Mouse (Mus musculus) stomach, embryonic 16.5 days (tissue): ENCODE data around the gene Edn2. TPM values are rescaled to one million over a fixed set of nuclear protein-coding genes. Genes with fewer than 3 reads are reported as not detected.

ENCODE experiments used
- ATAC-seq: fragments of 200-750 bp; cut with Nextera tagmentation; 2 replicates; pipeline ENCODE4 v1.8.0; 2017; ENCODE audit warnings: moderate number of reproducible peaks, moderate TSS enrichment; ENCODE audit not compliant: insufficient read depth, low FRiP score
- H3K27ac ChIP-seq: fragments of 300-500 bp; sonication (generic); 2 replicates; pipeline ENCODE4 v1.5.1; 2014; ENCODE audit warnings: low read length
- H3K27me3 ChIP-seq: fragments of 300-500 bp; sonication (generic); 2 replicates; pipeline ENCODE4 v1.6.1; 2014; ENCODE audit warnings: low read length, control low read depth, mixed read lengths; ENCODE audit not compliant: control insufficient read depth, insufficient read depth
- H3K36me3 ChIP-seq: fragments of 300-500 bp; sonication (generic); 2 replicates; pipeline ENCODE4 v1.6.1; 2014; ENCODE audit warnings: low read length; ENCODE audit not compliant: control insufficient read depth, insufficient read depth
- H3K4me1 ChIP-seq: fragments of 300-500 bp; sonication (generic); 2 replicates; pipeline ENCODE4 v1.6.1; 2014; ENCODE audit warnings: low read length, control low read depth, mixed read lengths; ENCODE audit not compliant: control insufficient read depth, insufficient read depth
- H3K4me2 ChIP-seq: fragments of 300-500 bp; sonication (generic); 2 replicates; pipeline ENCODE4 v1.6.1; 2014; ENCODE audit warnings: low read depth, low read length, mixed read lengths
- H3K4me3 ChIP-seq: fragments of 300-500 bp; sonication (generic); replicated peaks from 2 replicates; pipeline ENCODE4 v1.5.1; 2014; ENCODE audit warnings: mild to moderate bottlenecking, low read length
- H3K9ac ChIP-seq: fragments of 300-500 bp; sonication (generic); 2 replicates; pipeline ENCODE4 v1.6.1; 2014; ENCODE audit warnings: low read length
- H3K9me3 ChIP-seq: fragments of 300-500 bp; sonication (generic); replicated peaks from 2 replicates; pipeline ENCODE4 v1.6.1; 2016; ENCODE audit warnings: low read length, control low read depth; ENCODE audit not compliant: control insufficient read depth
- WGBS: fragments of 180-500 bp; shearing (Covaris S2); extraction: QIAGEN DNeasy Blood & Tissue Kit; methylation state at CpG from one replicate; pipeline ENCODE4 v1.1.7; 2014; 5-methylcytosine and 5-hydroxymethylcytosine counted together
- polyA plus RNA-seq: library from polyadenylated mRNA; unstranded; fragments of >200 nt; fragmentation: Nextera tagmentation; extraction: Ambion mirVana; gene quantifications from 2 replicates; pipeline ENCODE4 v1.2.1, GENCODE M21; 2015

Edn2 gene
- polyA plus RNA-seq, 1 experiment from 2014 or later: 4.0 TPM

DNA sequence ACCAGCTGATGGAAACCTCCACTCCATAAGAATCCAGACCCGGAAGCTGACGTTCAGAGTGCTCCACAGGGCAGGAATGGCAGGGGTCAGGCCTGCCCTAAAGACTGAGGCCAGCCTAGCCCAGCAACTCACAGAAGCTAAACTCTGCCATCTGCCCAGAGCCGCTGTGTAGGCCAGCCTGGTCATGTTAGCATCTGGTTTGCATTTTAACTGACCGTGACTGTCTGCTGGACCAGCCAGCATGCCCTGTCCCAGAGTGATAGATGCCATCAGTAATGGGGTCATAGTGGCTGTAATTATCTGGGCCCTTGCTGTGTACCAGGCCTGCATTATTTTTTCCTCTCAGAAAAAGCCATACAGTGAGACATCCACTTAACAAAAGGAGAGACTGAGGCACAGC lies 30.1 kb upstream of the Edn2 start:
- no peaks in the 10 kb centered on the region for H3K36me3 ChIP-seq

DNA sequence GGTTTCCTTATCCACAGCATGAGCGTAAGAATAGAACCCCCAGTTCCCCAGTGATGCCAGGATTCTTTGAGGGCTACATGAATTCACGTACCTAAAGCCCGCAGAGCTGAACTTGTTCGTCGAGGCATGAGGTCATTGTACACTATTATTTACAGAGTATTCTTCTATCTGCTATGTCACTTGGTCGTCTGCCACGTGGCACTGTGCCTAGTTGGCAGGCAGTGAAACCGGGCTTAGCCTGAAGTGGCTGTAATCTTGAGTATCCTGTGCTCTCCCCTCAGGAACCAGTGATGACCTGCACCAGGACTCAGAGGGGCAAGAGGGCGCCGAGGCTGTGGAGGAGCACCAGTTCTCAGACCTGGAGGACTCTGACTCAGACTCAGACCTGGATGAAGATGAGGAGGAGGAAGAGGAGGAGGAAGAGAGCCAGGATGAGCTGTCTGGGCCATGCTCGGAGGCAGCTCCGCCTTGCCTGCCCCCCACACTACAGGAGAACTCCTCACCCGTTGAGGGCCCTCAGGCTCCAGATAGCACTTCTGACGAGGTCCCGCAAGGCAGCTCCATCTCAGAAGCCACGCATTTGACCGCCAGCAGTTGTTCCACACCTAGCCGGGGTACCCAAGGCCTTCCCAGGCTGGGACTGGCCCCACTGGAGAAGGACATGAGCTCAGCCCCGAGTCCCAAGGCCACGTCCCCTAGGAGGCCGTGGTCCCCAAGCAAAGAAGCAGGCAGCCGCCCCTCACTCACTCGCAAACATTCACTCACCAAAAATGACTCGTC lies 29.4 kb upstream of the Edn2 start:
- Histone ChIP-seq H3K36me3 (no peaks in the 10 kb centered on the region), H3K9ac (no peak overlapping the region), H3K27me3 (no peaks in the 10 kb centered on the region), H3K4me3 (no peak overlapping the region), H3K4me2 (no peak overlapping the region), H3K4me1 (0 out of 2 replicates have a peak, but pooled peaks cover 3% of the 10 kb centered on the region), H3K9me3 (no peaks in the 10 kb centered on the region), H3K27ac (no peak overlapping the region)
- WGBS: 70% methylated on average over 24 of the region's 24 CpGs
- ATAC-seq: no peak

More for the DNA sequence above, 30.1 kb upstream of the Edn2 start:
- no peaks in the 10 kb centered on the region for H3K9me3 ChIP-seq
- 0 out of 2 replicates have a peak, but pooled peaks cover 3% of the 10 kb centered on the region for H3K4me1 ChIP-seq
- 71% methylated on average over 4 of the region's 4 CpGs for WGBS
- H3K4me3 ChIP-seq: no peak overlapping the region
- ATAC-seq: no peak
- H3K27ac ChIP-seq: no peak overlapping the region
- H3K27me3 ChIP-seq: no peaks in the 10 kb centered on the region
- no peak overlapping the region for H3K9ac ChIP-seq
- H3K4me2 ChIP-seq: no peak overlapping the region

DNA sequence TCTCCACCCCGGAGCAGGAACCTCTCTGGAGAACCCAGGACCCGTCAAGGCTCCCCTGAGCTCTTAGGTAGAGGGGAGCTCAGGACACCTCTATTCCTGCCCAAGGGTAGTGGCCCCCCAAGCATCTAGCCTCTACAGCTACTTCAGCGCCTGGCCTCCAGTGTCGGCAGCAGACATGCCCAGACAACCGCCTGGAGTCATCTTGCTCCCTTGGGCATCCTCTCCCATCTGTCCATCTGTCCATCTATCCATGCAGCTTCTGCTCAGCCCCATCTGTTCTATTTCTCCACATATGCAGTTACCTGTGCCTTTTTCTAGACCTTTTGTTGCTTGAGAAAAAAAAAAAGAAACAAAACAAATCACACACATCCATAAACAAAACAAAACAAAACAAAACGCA lies 26.8 kb upstream of the Edn2 start:
- whole genome bisulfite sequencing: 80% methylated on average over 6 of the region's 6 CpGs
- H3K4me2 ChIP-seq: no peak overlapping the region
- no peaks in the 10 kb centered on the region for H3K27me3 ChIP-seq
- H3K9me3 ChIP-seq: no peaks in the 10 kb centered on the region
- no peak for ATAC-seq
- no peak overlapping the region for H3K4me3 ChIP-seq
- H3K36me3 ChIP-seq: no peaks in the 10 kb centered on the region
- 0 out of 2 replicates have a peak, but pooled peaks cover 3% of the 10 kb centered on the region for H3K4me1 ChIP-seq
- no peak overlapping the region for H3K27ac ChIP-seq
- no peak overlapping the region for H3K9ac ChIP-seq

DNA sequence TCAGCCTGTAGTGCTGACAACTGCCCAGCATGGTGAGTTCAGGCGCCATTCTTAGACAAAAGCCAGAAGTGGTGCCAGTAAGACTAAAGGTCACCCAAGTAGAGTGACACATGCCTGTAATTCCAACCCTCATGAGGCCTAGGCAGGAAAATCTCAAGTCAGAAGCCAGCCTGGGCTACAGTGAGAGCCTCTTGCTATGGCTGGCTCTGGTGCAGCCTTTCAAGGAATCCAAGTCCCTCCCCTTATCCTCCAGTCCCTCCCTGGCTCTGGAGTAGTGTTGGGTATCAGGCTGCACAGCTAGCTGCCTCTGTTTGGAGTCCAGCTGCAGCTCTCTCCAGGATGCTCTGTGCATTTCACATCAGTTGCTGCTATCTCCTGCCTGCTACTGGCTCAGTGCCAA lies 19.2 kb upstream of the Edn2 start:
- Histone ChIP-seq H3K36me3 (no peaks in the 10 kb centered on the region), H3K27ac (no peak overlapping the region), H3K9ac (no peak overlapping the region), H3K4me2 (no peak overlapping the region), H3K4me3 (no peak overlapping the region), H3K27me3 (no peaks in the 10 kb centered on the region), H3K9me3 (no peaks in the 10 kb centered on the region), H3K4me1 (peaks cover 7% of the 10 kb centered on the region; the same call in 1 of the 2 replicates)
- 77% methylated on average over 1 of the region's 1 CpGs for WGBS
- ATAC-seq: no peak

GRCm38 (mm10) chr4:120142905-120143304 lies 18.1 kb upstream of the Edn2 start:
- H3K36me3 ChIP-seq: no peaks in the 10 kb centered on the region
- H3K27ac ChIP-seq: no peak overlapping the region
- H3K4me3 ChIP-seq: no peak overlapping the region
- ATAC-seq: no peak
- no peak overlapping the region for H3K4me2 ChIP-seq
- no peak overlapping the region for H3K9ac ChIP-seq
- peaks cover 7% of the 10 kb centered on the region; the same call in 1 of the 2 replicates for H3K4me1 ChIP-seq
- WGBS: 83% methylated on average over 9 of the region's 9 CpGs
- no peaks in the 10 kb centered on the region for H3K9me3 ChIP-seq
- H3K27me3 ChIP-seq: no peaks in the 10 kb centered on the region; the same call in 1 of the 2 replicates

DNA sequence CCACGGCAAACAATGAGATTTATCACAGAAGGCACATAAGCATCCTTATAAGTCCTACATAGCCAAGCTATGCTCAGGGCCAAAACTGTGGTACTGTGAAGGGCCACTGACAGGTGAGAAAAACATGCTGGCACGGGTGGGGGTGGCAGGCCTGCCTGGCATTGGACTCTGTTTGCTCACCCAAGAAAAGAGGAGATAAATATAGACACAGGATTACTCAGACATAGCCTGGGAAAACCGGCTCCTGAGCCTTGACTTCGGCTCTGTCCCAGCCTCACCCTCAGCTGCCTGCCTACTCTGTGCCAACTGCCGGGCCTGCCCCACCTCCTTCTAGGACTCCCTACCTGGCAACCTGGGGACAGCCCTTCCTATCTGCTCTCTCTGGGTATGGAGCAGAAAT lies 16.7 kb upstream of the Edn2 start:
- 51% methylated on average over 5 of the region's 5 CpGs for WGBS
- H3K4me2 ChIP-seq: no peak overlapping the region
- H3K4me1 ChIP-seq: peaks cover 19% of the 10 kb centered on the region
- H3K4me3 ChIP-seq: no peak overlapping the region
- no peaks in the 10 kb centered on the region for H3K9me3 ChIP-seq
- no peak overlapping the region for H3K9ac ChIP-seq
- no peak overlapping the region for H3K27ac ChIP-seq
- no peaks in the 10 kb centered on the region for H3K36me3 ChIP-seq
- ATAC-seq: peak; percentile 38
- H3K27me3 ChIP-seq: no peaks in the 10 kb centered on the region; the same call in 1 of the 2 replicates

DNA sequence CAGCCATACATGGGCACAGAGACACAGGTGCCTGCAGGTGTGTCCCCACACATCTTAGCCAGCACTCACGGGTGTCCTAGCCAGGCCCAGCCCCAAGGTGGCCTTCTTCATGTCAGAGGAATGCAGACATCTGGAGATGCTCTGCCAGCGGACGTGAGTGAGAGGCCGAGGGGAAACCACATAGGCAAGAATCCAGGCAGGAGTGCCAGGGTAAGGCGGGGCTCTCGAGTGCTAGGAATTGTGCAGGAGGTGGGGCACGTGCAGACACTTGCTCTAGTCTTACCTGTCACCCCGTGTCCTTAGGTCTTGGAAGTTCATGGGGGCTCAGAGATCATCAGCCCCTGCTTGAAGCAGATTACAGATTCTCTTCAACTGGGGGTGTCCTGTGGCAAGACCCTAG lies 15.1 kb upstream of the Edn2 start:
- Histone ChIP-seq H3K4me2 (no peak overlapping the region), H3K4me1 (peaks cover 19% of the 10 kb centered on the region), H3K36me3 (no peaks in the 10 kb centered on the region), H3K27ac (no peak overlapping the region), H3K9me3 (no peaks in the 10 kb centered on the region), H3K27me3 (no peaks in the 10 kb centered on the region; the same call in 1 of the 2 replicates), H3K9ac (no peak overlapping the region), H3K4me3 (no peak overlapping the region)
- 54% methylated on average over 8 of the region's 8 CpGs for WGBS
- ATAC-seq: no peak

DNA sequence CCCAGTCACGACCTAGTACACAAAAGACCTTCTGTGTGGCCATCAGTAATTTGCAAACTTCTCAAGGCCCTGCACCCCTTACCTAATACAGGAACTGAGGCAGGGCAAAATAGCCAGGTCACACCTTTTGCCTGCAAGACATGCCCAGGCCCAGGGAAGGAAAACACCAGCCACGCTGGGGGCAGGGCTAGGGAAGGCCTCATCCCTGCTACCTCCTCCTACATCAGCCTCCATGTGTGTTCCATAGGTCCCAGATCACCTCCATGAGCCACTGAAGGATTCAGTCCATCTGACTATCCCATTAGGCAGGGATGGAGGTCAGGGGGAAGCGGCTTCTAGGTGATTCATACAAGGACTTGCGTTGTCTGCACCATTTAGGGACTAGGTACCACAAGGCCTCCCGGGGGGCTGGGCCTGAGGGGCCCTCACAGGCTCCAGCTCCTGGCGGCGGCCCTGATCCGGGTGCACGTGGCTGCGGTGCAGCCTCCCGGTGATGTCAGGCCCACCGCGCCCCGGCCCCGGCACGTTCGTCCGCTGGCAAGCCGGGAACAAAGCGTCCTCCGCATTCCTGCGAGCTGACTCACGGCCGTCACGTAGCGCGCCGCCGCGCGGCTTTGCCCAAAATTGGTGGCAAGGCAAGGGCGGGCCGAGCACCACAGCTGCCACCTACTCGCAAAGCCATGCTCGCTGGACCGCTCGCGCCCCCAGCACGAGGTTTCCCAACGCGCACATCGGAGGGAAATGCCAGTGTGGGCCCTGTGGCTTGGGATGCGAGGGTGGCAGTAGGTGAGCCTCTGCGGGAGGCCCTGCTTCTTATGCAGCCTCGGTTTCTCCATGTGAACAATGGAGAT lies 12.5 kb upstream of the Edn2 start:
- Histone ChIP-seq H3K27ac (peak overlapping the region; percentile 79), H3K4me3 (peak overlapping the region; percentile 27)

DNA sequence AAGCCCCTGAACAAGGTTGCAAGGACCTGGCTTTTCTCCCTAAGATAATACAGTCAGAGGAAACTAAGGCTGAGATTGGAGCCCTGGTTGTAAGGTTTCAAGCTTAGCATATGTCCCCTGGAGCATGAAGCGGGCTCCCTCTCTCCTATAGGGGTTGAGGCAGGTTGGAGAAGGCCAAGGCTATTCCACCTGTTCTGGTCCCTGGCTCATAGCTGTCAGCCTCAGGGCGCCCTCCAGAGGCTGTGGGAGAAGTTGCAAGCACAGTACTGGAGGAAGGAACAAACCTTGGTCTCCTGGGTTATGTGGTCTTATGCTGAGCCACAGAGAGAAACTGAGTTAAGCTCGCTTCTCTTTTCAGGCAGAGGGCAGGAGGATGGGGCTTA lies 11.9 kb upstream of the Edn2 start:
- peaks cover 19% of the 10 kb centered on the region for H3K4me1 ChIP-seq
- H3K9me3 ChIP-seq: no peaks in the 10 kb centered on the region
- H3K4me3 ChIP-seq: peak overlapping the region; percentile 27
- H3K9ac ChIP-seq: peak overlapping the region; percentile 62
- no peaks in the 10 kb centered on the region; the same call in 1 of the 2 replicates for H3K27me3 ChIP-seq
- peak; percentile 17 for ATAC-seq
- WGBS: 48% methylated on average over 3 of the region's 3 CpGs
- H3K36me3 ChIP-seq: no peaks in the 10 kb centered on the region
- peak overlapping the region; percentile 79 for H3K27ac ChIP-seq
- peak overlapping the region; percentile 52 for H3K4me2 ChIP-seq

More for the DNA sequence above, 12.5 kb upstream of the Edn2 start:
- Histone ChIP-seq H3K36me3 (no peaks in the 10 kb centered on the region), H3K4me1 (peaks cover 19% of the 10 kb centered on the region), H3K9ac (peak overlapping the region; percentile 62), H3K27me3 (no peaks in the 10 kb centered on the region; the same call in 1 of the 2 replicates), H3K4me2 (peak overlapping the region; percentile 52), H3K9me3 (no peaks in the 10 kb centered on the region)
- ATAC-seq: peak; percentile 88
- WGBS: 6% methylated on average over 45 of the region's 45 CpGs
